7 mouse cellular contexts compared by ENCODE assay signal in genomic region chr14:40958986-40959381, GRCm38 (mm10). TPM values are rescaled to one million over a fixed set of nuclear protein-coding genes. Genes with fewer than 3 reads are reported as not detected.
DNase-seq lines count a peak whose midpoint lies in the region; ATAC-seq and TF ChIP-seq lines count a peak whose summit lies in the region.

No protein-coding gene starts in this region.

- no peak for TF ChIP-seq EP300 in CH12.LX (IDR thresholded peaks at IDR 0.05; ENCODE audit: low read length)
- no peak for TF ChIP-seq EP300 in heart, postnatal 0 days (IDR thresholded peaks at IDR 0.05; ENCODE audit: low read depth)

- TF ChIP-seq POLR2A in CH12.LX (IDR thresholded peaks at IDR 0.05; ENCODE audit: low read depth, low read length): no peak

- H3K36me3 ChIP-seq in CH12.LX (replicated peaks in 1 of 2; ENCODE audit: control insufficient read depth in 1 of 2, insufficient read depth in 1 of 2, low read length in 1 of 2): peaks cover 0 to 5% of the 10 kb centered on the region in 2 experiments
- H3K36me3 ChIP-seq in heart, postnatal 0 days (replicated peaks; ENCODE audit: control insufficient read depth, insufficient read depth, low read length): no peaks in the 10 kb centered on the region
- 0 out of 2 replicates have a peak, but pooled peaks cover 2% of the 10 kb centered on the region for H3K36me3 ChIP-seq in limb, embryonic 10.5 days
- no peaks in the 10 kb centered on the region for H3K36me3 ChIP-seq in midbrain, embryonic 16.5 days (ENCODE audit: control insufficient read depth, insufficient read depth, low read length)

- peak overlapping the region; percentile 47 for H3K27ac ChIP-seq in CH12.LX (ENCODE audit: insufficient read depth, low read depth)
- peak overlapping the region; percentile 87 for H3K27ac ChIP-seq in heart, postnatal 0 days (ENCODE audit: low read depth)
- H3K27ac ChIP-seq in limb, embryonic 10.5 days: peak overlapping the region; percentile 57; the same call in 1 of the 2 replicates
- H3K27ac ChIP-seq in midbrain, embryonic 16.5 days (ENCODE audit: low read length): peak overlapping the region; percentile 56

- ATAC-seq in heart, postnatal 0 days (ENCODE audit: insufficient read depth, low read depth): peak; percentile 34; the same call in 1 of the 2 replicates
- no peak for ATAC-seq in midbrain, embryonic 16.5 days

- H3K4me1 ChIP-seq in CH12.LX (ENCODE audit: control insufficient read depth in 1 of 2, insufficient read depth in 2 of 2): peaks cover 40 to 85% of the 10 kb centered on the region in 2 experiments
- H3K4me1 ChIP-seq in heart, postnatal 0 days (ENCODE audit: control insufficient read depth, insufficient read depth): peaks cover 60% of the 10 kb centered on the region
- peaks cover 76% of the 10 kb centered on the region for H3K4me1 ChIP-seq in limb, embryonic 10.5 days
- peaks cover 58% of the 10 kb centered on the region for H3K4me1 ChIP-seq in midbrain, embryonic 16.5 days (ENCODE audit: control insufficient read depth, insufficient read depth, low read length)

- no peaks in the 10 kb centered on the region for H3K27me3 ChIP-seq in CH12.LX (replicated peaks)
- H3K27me3 ChIP-seq in heart, postnatal 0 days (ENCODE audit: control insufficient read depth, insufficient read depth, low read length): no peaks in the 10 kb centered on the region
- H3K27me3 ChIP-seq in limb, embryonic 10.5 days (ENCODE audit: low read depth, poor library complexity, severe bottlenecking): no peaks in the 10 kb centered on the region
- no peaks in the 10 kb centered on the region for H3K27me3 ChIP-seq in midbrain, embryonic 16.5 days (ENCODE audit: control insufficient read depth, insufficient read depth, low read depth, low read length)

- 45% methylated on average over 2 of the region's 2 CpGs for WGBS in heart, postnatal 0 days
- WGBS in limb, embryonic 10.5 days: 60% methylated on average over 2 of the region's 2 CpGs
- whole genome bisulfite sequencing in midbrain, embryonic 16.5 days: 42% methylated on average over 2 of the region's 2 CpGs

- no peak for TF ChIP-seq RAD21 in CH12.LX (IDR thresholded peaks at IDR 0.05; ENCODE audit: low read depth, low read length)

- in situ Hi-C loops in CH12.LX (cut with MboI; ENCODE audit: low pct_ligation_motif_present, low pct_unique_long_range_greater_than_20kb, low sequenced_read_pairs): no loop called here

- peak overlapping the region; percentile 67 for H3K4me2 ChIP-seq in CH12.LX (ENCODE audit: insufficient read depth, low read depth, poor library complexity, severe bottlenecking)
- no peak overlapping the region for H3K4me2 ChIP-seq in heart, postnatal 0 days (ENCODE audit: low read depth, low read length)
- H3K4me2 ChIP-seq in midbrain, embryonic 16.5 days (ENCODE audit: low read length): no peak overlapping the region

- no peak for DNase-seq in CH12.LX (ENCODE audit: extremely low read depth)
- DNase-seq in adrenal gland, postnatal 14 days: peak; percentile 59
- peak; percentile 37 for DNase-seq in heart, postnatal 0 days (ENCODE audit: low spot score)
- DNase-seq in limb, embryonic 10.5 days (ENCODE audit: low spot score): no peak
- no peak for DNase-seq in embryo, embryonic 11 days
- DNase-seq in right cerebral cortex, postnatal 36 days (ENCODE audit: low spot score in 2 of 2): no peak

- no peak overlapping the region for H3K4me3 ChIP-seq in CH12.LX (replicated peaks in 1 of 3; ENCODE audit: low read depth in 2 of 3, low read length in 2 of 3, poor library complexity in 1 of 3)
- H3K4me3 ChIP-seq in heart, postnatal 0 days (ENCODE audit: low read depth, low read length): no peak overlapping the region
- H3K4me3 ChIP-seq in limb, embryonic 10.5 days: no peak overlapping the region
- no peak overlapping the region for H3K4me3 ChIP-seq in midbrain, embryonic 16.5 days (ENCODE audit: low read depth, low read length)

- dilution Hi-C loops in CH12.LX (cut with MboI; ENCODE audit: extremely low pct_ligation_motif_present, extremely low pct_unique_long_range_greater_than_20kb, low sequenced_read_pairs): no loop called here

- H3K9me3 ChIP-seq in CH12.LX (replicated peaks; ENCODE audit: low read length): no peaks in the 10 kb centered on the region
- H3K9me3 ChIP-seq in heart, postnatal 0 days (replicated peaks; ENCODE audit: control insufficient read depth, low read length): no peaks in the 10 kb centered on the region
- no peaks in the 10 kb centered on the region for H3K9me3 ChIP-seq in limb, embryonic 10.5 days (replicated peaks)
- no peaks in the 10 kb centered on the region for H3K9me3 ChIP-seq in midbrain, embryonic 16.5 days (replicated peaks; ENCODE audit: control insufficient read depth, low read length, poor library complexity, severe bottlenecking)

- TF ChIP-seq CTCF in CH12.LX (conservative IDR thresholded peaks at IDR 0.05 in 1 of 2, IDR thresholded peaks at IDR 0.05 in 1 of 2; ENCODE audit: low read depth in 2 of 2, low read length in 2 of 2): no peak
- no peak for TF ChIP-seq CTCF in heart, postnatal 0 days (IDR thresholded peaks at IDR 0.05; ENCODE audit: low read depth)

- H3K79me2 ChIP-seq in CH12.LX (replicated peaks; ENCODE audit: control insufficient read depth, extremely low read depth, insufficient read depth, poor library complexity, severe bottlenecking): peaks cover 56% of the 10 kb centered on the region

- no peak overlapping the region for H3K9ac ChIP-seq in CH12.LX (ENCODE audit: insufficient read depth, low read depth)
- H3K9ac ChIP-seq in heart, postnatal 0 days (replicated peaks; ENCODE audit: low read depth, low read length): no peak overlapping the region
- no peak overlapping the region for H3K9ac ChIP-seq in midbrain, embryonic 16.5 days (ENCODE audit: low read depth, low read length)

TF ChIP-seq in CH12.LX, 34 proteins besides CTCF, POLR2A, EP300 and RAD21:
- no peak for TF ChIP-seq BHLHE40 (IDR thresholded peaks at IDR 0.05; ENCODE audit: low read depth, low read length)
- no peak for TF ChIP-seq CHD1 (IDR thresholded peaks at IDR 0.05; ENCODE audit: low read depth, low read length)
- no peak for TF ChIP-seq POLR2AphosphoS2 (IDR thresholded peaks at IDR 0.05; ENCODE audit: low read depth, low read length)
- no peak for TF ChIP-seq USF2 (conservative IDR thresholded peaks at IDR 0.05; ENCODE audit: low read depth, low read length)
- TF ChIP-seq RCOR1 (conservative IDR thresholded peaks at IDR 0.05; ENCODE audit: low read depth, low read length): no peak
- no peak for TF ChIP-seq MAZ (IDR thresholded peaks at IDR 0.05; ENCODE audit: low read depth, low read length)
- no peak for TF ChIP-seq GABPA (IDR thresholded peaks at IDR 0.05; ENCODE audit: insufficient replicate concordance, low read depth, low read length)
- TF ChIP-seq PAX5 (IDR thresholded peaks at IDR 0.05; ENCODE audit: low read length): no peak

RNA-seq across cellular contexts. Expression of gene Tspan14, which starts 7.6 kb away (rescaled TPM):
- total RNA-seq in CH12.LX (2012; rRNA removed) (14.9 and 16.1 TPM in 2 replicates), CH12.LX (2014; rRNA removed) (10.6 and 11.6 TPM in 2 replicates)
- polyA plus RNA-seq in CH12.LX (2012; ENCODE audit: insufficient read length, low read depth): 17.8 and 19.1 TPM in 2 replicates
- 43.8 and 47.6 TPM in 2 replicates for total RNA-seq in adrenal gland, postnatal 14 days (2021)
- total RNA-seq in heart, postnatal 0 days (2014; rRNA removed; ENCODE audit: low replicate concordance): 15.6 and 30.2 TPM in 2 replicates
- 21.6 and 23.8 TPM in 2 replicates for polyA plus RNA-seq in heart, postnatal 0 days (2015; fragmentation: Nextera tagmentation; extraction: Ambion mirVana)
- 75.3 and 77.6 TPM in 2 replicates for polyA plus RNA-seq in limb, embryonic 10.5 days (2016; fragmentation: Nextera tagmentation; extraction: Ambion mirVana)
- 61.7 and 66.1 TPM in 2 replicates for polyA plus RNA-seq in midbrain, embryonic 16.5 days (2015; fragmentation: Nextera tagmentation; extraction: Ambion mirVana)

RNA-seq across cellular contexts. Expression of gene Fam213a, which starts 54.6 kb away (rescaled TPM):
- 15.6 and 17.1 TPM in 2 replicates for total RNA-seq in CH12.LX (2012; rRNA removed)
- total RNA-seq in CH12.LX (2014; rRNA removed): 11.6 and 12.0 TPM in 2 replicates
- 12.3 and 14.1 TPM in 2 replicates for polyA plus RNA-seq in CH12.LX (2012; ENCODE audit: insufficient read length, low read depth)
- 179 and 192 TPM in 2 replicates for total RNA-seq in adrenal gland, postnatal 14 days (2021)
- total RNA-seq in heart, postnatal 0 days (2014; rRNA removed; ENCODE audit: low replicate concordance): 6.6 and 9.4 TPM in 2 replicates
- polyA plus RNA-seq in heart, postnatal 0 days (2015; fragmentation: Nextera tagmentation; extraction: Ambion mirVana): 23.8 and 25.7 TPM in 2 replicates
- 27.5 and 37.0 TPM in 2 replicates for polyA plus RNA-seq in limb, embryonic 10.5 days (2016; fragmentation: Nextera tagmentation; extraction: Ambion mirVana)
- 105 and 111 TPM in 2 replicates for polyA plus RNA-seq in midbrain, embryonic 16.5 days (2015; fragmentation: Nextera tagmentation; extraction: Ambion mirVana)

Comparison
In these comparisons a context has a peak if more than half of its experiments do, and no peak if none do; other contexts are left out.
1. DNase-seq: peak in adrenal gland, postnatal 14 days (single experiment) and heart, postnatal 0 days (single experiment); none in CH12.LX (single experiment), limb, embryonic 10.5 days (single experiment), embryo, embryonic 11 days (single experiment) and right cerebral cortex, postnatal 36 days (0 of 2).
2. Peak in every context shown above with its lines, with median percentiles within 50 percentile points of each other: H3K27ac ChIP-seq.